Mouse (Mus musculus): ENCODE results near the gene Hoxa2. TPM values are rescaled to one million over a fixed set of nuclear protein-coding genes. Genes with fewer than 3 reads are reported as not detected.

Hoxa2 gene
- polyA plus RNA-seq, 1 experiment from 2014 or later, result 14.4 TPM

DNA sequence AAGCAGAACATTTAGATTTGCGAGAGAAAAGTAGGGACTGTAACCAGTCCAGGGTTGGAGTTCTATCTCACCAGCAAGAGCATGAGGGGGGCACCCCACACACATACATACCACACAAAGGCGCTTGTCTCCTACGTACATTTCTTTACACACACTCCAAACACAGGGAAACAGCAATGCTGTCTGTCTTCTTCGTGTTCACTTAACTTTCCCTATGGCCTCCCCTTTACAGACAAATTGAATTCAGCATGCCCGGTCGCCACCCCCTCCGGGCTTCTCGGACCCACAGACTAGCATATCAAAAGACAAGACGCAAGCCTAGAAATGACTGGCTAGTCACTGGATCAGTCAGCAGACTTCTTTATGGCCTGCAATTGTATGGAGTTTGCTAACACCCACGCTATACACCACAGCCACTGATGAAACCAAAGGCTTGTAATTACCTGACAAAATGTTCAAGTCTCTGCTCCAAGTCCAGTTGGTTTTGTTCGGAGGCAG, 15.6 kb upstream of the Hoxa2 start:
- Histone ChIP-seq H3K36me3 (ENCODE audit: insufficient read depth) (no peaks in the 10 kb centered on the region; the same call in 1 of the 2 replicates), H3K9me3 (ENCODE audit: low read depth, low read length) (no peaks in the 10 kb centered on the region), H3K4me3 (ENCODE audit: low read depth, low read length) (peak overlapping the region; percentile 63), H3K27ac (ENCODE audit: low read depth) (peak overlapping the region; percentile 98), H3K9ac (peak overlapping the region; percentile 98), H3K4me2 (peak overlapping the region; percentile 79), H3K27me3 (ENCODE audit: insufficient read depth, low read length) (peaks cover 33% of the 10 kb centered on the region), H3K4me1 (ENCODE audit: insufficient read depth) (peaks cover 25% of the 10 kb centered on the region)
- 4% methylated on average over 11 of the region's 11 CpGs for WGBS
- TF ChIP-seq CTCF (IDR thresholded peaks at IDR 0.05; ENCODE audit: low read depth), result no peak
- ATAC-seq (ENCODE audit: insufficient read depth) (no peak), DNase-seq (no peak)

DNA sequence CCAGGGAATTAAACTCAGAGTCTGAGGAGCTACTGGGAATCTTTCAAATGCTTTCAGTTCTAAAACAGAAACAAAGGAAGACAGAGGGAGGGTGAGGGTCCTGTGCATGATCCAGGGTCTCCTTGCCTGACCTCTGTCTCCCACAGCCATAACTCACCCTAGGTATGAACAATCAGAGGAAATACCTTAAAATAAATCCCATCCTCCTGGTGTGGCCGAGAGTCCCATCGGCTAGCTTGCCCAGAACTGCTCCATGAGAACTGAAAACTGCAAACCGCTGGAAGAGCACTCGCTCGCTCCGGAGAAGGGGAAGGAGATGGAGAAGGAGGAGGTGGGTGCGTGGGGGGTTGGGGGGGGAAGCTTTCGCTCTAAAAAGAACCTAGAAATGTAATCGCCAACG, 15.1 kb upstream of the Hoxa2 start:
- Histone ChIP-seq H3K4me2 (peak overlapping the region; percentile 79), H3K27ac (ENCODE audit: low read depth) (peak overlapping the region; percentile 98), H3K36me3 (ENCODE audit: insufficient read depth) (no peaks in the 10 kb centered on the region; the same call in 1 of the 2 replicates), H3K9me3 (ENCODE audit: low read depth, low read length) (no peaks in the 10 kb centered on the region), H3K4me3 (ENCODE audit: low read depth, low read length) (peak overlapping the region; percentile 63), H3K4me1 (ENCODE audit: insufficient read depth) (peaks cover 23% of the 10 kb centered on the region), H3K9ac (peak overlapping the region; percentile 98), H3K27me3 (ENCODE audit: insufficient read depth, low read length) (peaks cover 34% of the 10 kb centered on the region)
- TF ChIP-seq CTCF (IDR thresholded peaks at IDR 0.05; ENCODE audit: low read depth), result no peak
- DNase-seq (no peak), ATAC-seq (ENCODE audit: insufficient read depth) (no peak)
- 1% methylated on average over 10 of the region's 10 CpGs for WGBS

DNA sequence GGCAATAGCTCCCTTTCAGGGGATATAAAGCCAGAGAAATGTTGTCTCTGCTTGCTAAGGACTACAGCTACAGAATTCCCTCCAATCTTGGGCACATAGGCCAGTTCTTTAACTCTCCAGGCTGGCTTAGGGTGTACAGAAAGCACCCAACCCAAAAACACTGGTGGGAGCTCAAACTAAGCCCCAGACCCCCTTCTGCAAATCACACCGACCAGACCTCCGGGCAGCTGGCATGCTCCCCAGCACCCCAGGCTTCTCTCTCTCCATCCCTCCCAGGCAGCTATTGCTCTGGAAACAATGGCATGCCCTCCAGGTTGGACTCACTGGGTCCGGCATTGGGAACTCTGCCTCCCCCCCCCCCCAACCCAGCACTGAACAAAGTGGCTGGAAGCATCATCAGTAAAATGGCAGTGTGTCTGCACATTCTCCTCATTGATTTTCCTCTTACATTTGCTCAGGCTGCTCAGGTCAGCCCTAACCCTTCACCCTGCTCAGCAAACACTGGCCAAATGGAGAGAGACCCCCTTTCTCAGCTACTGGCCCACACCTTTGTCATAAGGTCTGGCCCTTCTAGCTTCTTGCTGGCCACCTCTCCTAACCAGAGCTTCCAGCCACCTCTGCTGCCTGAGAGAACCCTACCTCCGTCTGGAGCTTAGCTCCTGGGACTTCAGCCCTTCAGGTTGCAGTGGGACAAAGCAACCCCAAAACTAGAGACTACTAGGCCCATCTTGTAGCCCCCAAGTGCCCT, 14.5 kb upstream of the Hoxa2 start:
- H3K4me2 ChIP-seq, result peak overlapping the region; percentile 79

GRCm38 (mm10) chr6:52177806-52178205, 13.2 kb upstream of the Hoxa2 start:
- H3K9ac ChIP-seq, result peak overlapping the region; percentile 98
- 2% methylated on average over 9 of the region's 9 CpGs for WGBS
- no peak for ATAC-seq (ENCODE audit: insufficient read depth)

More for the DNA sequence above, 14.5 kb upstream of the Hoxa2 start:
- ATAC-seq (ENCODE audit: insufficient read depth), result no peak
- peaks cover 19% of the 10 kb centered on the region for H3K4me1 ChIP-seq (ENCODE audit: insufficient read depth)
- H3K9me3 ChIP-seq (ENCODE audit: low read depth, low read length), result no peaks in the 10 kb centered on the region
- 0% methylated on average over 4 of the region's 4 CpGs for WGBS
- DNase-seq, result no peak
- TF ChIP-seq CTCF (IDR thresholded peaks at IDR 0.05; ENCODE audit: low read depth), result no peak
- H3K9ac ChIP-seq, result peak overlapping the region; percentile 98
- peak overlapping the region; percentile 63 for H3K4me3 ChIP-seq (ENCODE audit: low read depth, low read length)
- H3K27ac ChIP-seq (ENCODE audit: low read depth), result peak overlapping the region; percentile 98
- peaks cover 30% of the 10 kb centered on the region for H3K27me3 ChIP-seq (ENCODE audit: insufficient read depth, low read length)
- H3K36me3 ChIP-seq (ENCODE audit: insufficient read depth), result no peaks in the 10 kb centered on the region; the same call in 1 of the 2 replicates

GRCm38 (mm10) chr6:52177061-52177735, 12.6 kb upstream of the Hoxa2 start, which contains the start of gene 5730596B20Rik:
Gene 5730596B20Rik, plus strand, starts transcription at chr6:52177498.
- ATAC-seq (ENCODE audit: insufficient read depth) (no peak), DNase-seq (peak; percentile 90)
- Histone ChIP-seq H3K4me2 (peak within 1 kb of the TSS; percentile 79), H3K36me3 (ENCODE audit: insufficient read depth) (no peaks in the 10 kb centered on the region; the same call in 1 of the 2 replicates), H3K27me3 (ENCODE audit: insufficient read depth, low read length) (peaks cover 34% of the 10 kb centered on the region), H3K9me3 (ENCODE audit: low read depth, low read length) (no peaks in the 10 kb centered on the region), H3K27ac (ENCODE audit: low read depth) (peak within 1 kb of the TSS; percentile 98), H3K4me1 (ENCODE audit: insufficient read depth) (peaks cover 10% of the 10 kb centered on the region), H3K4me3 (ENCODE audit: low read depth, low read length) (peak within 1 kb of the TSS; percentile 63), H3K9ac (peak within 1 kb of the TSS; percentile 98)
- no peak for TF ChIP-seq CTCF (IDR thresholded peaks at IDR 0.05; ENCODE audit: low read depth)
- under 1% methylated on average over 36 of the region's 36 CpGs for WGBS

More at GRCm38 (mm10) chr6:52177806-52178205, 13.2 kb upstream of the Hoxa2 start:
- Histone ChIP-seq H3K9me3 (ENCODE audit: low read depth, low read length) (no peaks in the 10 kb centered on the region), H3K4me3 (ENCODE audit: low read depth, low read length) (peak overlapping the region; percentile 63), H3K36me3 (ENCODE audit: insufficient read depth) (no peaks in the 10 kb centered on the region; the same call in 1 of the 2 replicates), H3K4me1 (ENCODE audit: insufficient read depth) (peaks cover 10% of the 10 kb centered on the region), H3K4me2 (peak overlapping the region; percentile 79), H3K27ac (ENCODE audit: low read depth) (peak overlapping the region; percentile 98), H3K27me3 (ENCODE audit: insufficient read depth, low read length) (peaks cover 33% of the 10 kb centered on the region)
- no peak for TF ChIP-seq CTCF (IDR thresholded peaks at IDR 0.05; ENCODE audit: low read depth)
- DNase-seq, result peak; percentile 53

DNA sequence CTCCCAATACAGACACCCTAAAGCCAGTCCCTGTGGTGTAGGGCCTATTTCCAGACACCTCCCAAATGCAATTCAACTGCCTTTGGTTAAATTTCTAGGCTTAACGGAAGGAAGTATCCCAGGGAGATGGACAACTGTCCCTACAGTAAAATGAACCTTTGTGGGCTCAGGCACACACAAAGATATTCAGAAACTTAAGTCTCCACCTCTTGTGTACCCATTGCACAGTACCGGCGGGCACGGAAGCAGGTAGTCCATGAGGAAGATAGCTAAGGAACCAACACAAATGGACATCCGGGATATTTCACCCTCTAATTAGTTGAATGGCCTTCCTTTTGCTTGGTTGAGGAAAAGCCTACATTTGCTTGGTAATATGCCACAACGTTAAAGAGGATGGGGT, 11.8 kb upstream of the Hoxa2 start:
- peak overlapping the region; percentile 79 for H3K4me2 ChIP-seq
- ATAC-seq (ENCODE audit: insufficient read depth) (no peak), DNase-seq (peak; percentile 59)

More for the DNA sequence above, 11.8 kb upstream of the Hoxa2 start:
- no peak for TF ChIP-seq CTCF (IDR thresholded peaks at IDR 0.05; ENCODE audit: low read depth)
- H3K36me3 ChIP-seq (ENCODE audit: insufficient read depth), result no peaks in the 10 kb centered on the region
- peaks cover 29% of the 10 kb centered on the region for H3K27me3 ChIP-seq (ENCODE audit: insufficient read depth, low read length)
- H3K9me3 ChIP-seq (ENCODE audit: low read depth, low read length), result no peaks in the 10 kb centered on the region
- WGBS, result 0% methylated on average over 6 of the region's 6 CpGs
- peak overlapping the region; percentile 63 for H3K4me3 ChIP-seq (ENCODE audit: low read depth, low read length)
- peaks cover 6% of the 10 kb centered on the region for H3K4me1 ChIP-seq (ENCODE audit: insufficient read depth)
- peak overlapping the region; percentile 98 for H3K27ac ChIP-seq (ENCODE audit: low read depth)
- H3K9ac ChIP-seq, result peak overlapping the region; percentile 98
